Mouse (Mus musculus): Measurements from ENCODE around the gene Cptp.

GRCm38 (mm10) chr4:155898318-155898717 is 29.1 kb upstream of the Cptp start:
- no peak for TF ChIP-seq CTCF (IDR thresholded peaks at IDR 0.05; ENCODE audit: borderline replicate concordance, insufficient read depth, low read length)
- TF ChIP-seq POLR2A (IDR thresholded peaks at IDR 0.05; ENCODE audit: low read depth, low read length): no peak

Measured in embryonic fibroblast, embryonic 13.5 days (primary cell).